Mouse (Mus musculus): ENCODE data around the gene Gls.

Gene Gls

GRCm38 (mm10) chr1:52248899-52249556 lies 16.0 kb upstream of the Gls start:
- DNase-seq (ENCODE audit: low spot score) = no peak

GRCm38 (mm10) chr1:52242270-52242669 lies 9.2 kb upstream of the Gls start:
- no peak for DNase-seq (ENCODE audit: low spot score)

GRCm38 (mm10) chr1:52232766-52233140 lies 279 bp downstream of the Gls start:
- DNase-seq (ENCODE audit: low spot score) = no peak

GRCm38 (mm10) chr1:52231939-52232765 lies 880 bp downstream of the Gls start:
- peak; percentile 59 for DNase-seq (ENCODE audit: low spot score)

- no peak for DNase-seq (ENCODE audit: low spot score)
These were observed 2.6 kb downstream of the Gls start for GRCm38 (mm10) chr1:52230404-52230803.

GRCm38 (mm10) chr1:52228178-52228577 lies 4.9 kb downstream of the Gls start:
- DNase-seq (ENCODE audit: low spot score) = no peak

- no peak for DNase-seq (ENCODE audit: low spot score)
These were observed 6.6 kb downstream of the Gls start for GRCm38 (mm10) chr1:52226416-52226815.

GRCm38 (mm10) chr1:52216766-52217165 lies 16.3 kb downstream of the Gls start:
- DNase-seq (ENCODE audit: low spot score) = no peak

- DNase-seq (ENCODE audit: low spot score) = no peak
These were observed 50.0 kb downstream of the Gls start for GRCm38 (mm10) chr1:52182992-52183391.

GRCm38 (mm10) chr1:52181994-52182393 lies 51.0 kb downstream of the Gls start:
- DNase-seq (ENCODE audit: low spot score) = no peak

- no peak for DNase-seq (ENCODE audit: low spot score)
These were observed 53.0 kb downstream of the Gls start for GRCm38 (mm10) chr1:52179939-52180568.

GRCm38 (mm10) chr1:52176999-52177398 lies 56.0 kb downstream of the Gls start:
- no peak for DNase-seq (ENCODE audit: low spot score)

- DNase-seq (ENCODE audit: low spot score) = no peak
These were observed 57.0 kb downstream of the Gls start for GRCm38 (mm10) chr1:52175983-52176382.

GRCm38 (mm10) chr1:52175321-52175720 lies 57.7 kb downstream of the Gls start:
- no peak for DNase-seq (ENCODE audit: low spot score)

GRCm38 (mm10) chr1:52171271-52171670 lies 61.8 kb downstream of the Gls start:
- peak; percentile 8 for DNase-seq (ENCODE audit: low spot score)

GRCm38 (mm10) chr1:52170747-52171146 lies 62.3 kb downstream of the Gls start:
- no peak for DNase-seq (ENCODE audit: low spot score)

- peak; percentile 46 for DNase-seq (ENCODE audit: low spot score)
These were observed 63.0 kb downstream of the Gls start for GRCm38 (mm10) chr1:52170057-52170456.

- DNase-seq (ENCODE audit: low spot score) = no peak
These were observed 66.3 kb downstream of the Gls start for GRCm38 (mm10) chr1:52166652-52167220.

GRCm38 (mm10) chr1:52163707-52164457 lies 69.2 kb downstream of the Gls start:
- no peak for DNase-seq (ENCODE audit: low spot score)

- DNase-seq (ENCODE audit: low spot score) = no peak
These were observed 71.9 kb downstream of the Gls start for GRCm38 (mm10) chr1:52161151-52161550.

- DNase-seq (ENCODE audit: low spot score) = no peak
These were observed 74.3 kb downstream of the Gls start for GRCm38 (mm10) chr1:52158490-52159381.
